Mouse (Mus musculus): ENCODE measurements around the gene Frk. TPM values are rescaled to one million over a fixed set of nuclear protein-coding genes. Genes with fewer than 3 reads are reported as not detected.
A peak's percentile ranks its signal among the peaks of the same experiment; 100 is the strongest.
"Not testable (repeated sequence)": the region's sequence is repeated elsewhere in the genome, so short reads cannot be mapped to it uniquely, and the experiment has no call there.

Gene Frk
- total RNA-seq, 1 experiment, result 1.7 TPM

GRCm38 (mm10) chr10:34617216-34617615 lies 134.0 kb downstream of the Frk start:
- H3K36me3 ChIP-seq (ENCODE audit: control insufficient read depth, insufficient read depth, low read length, poor library complexity, severe bottlenecking), result no peaks in the 10 kb centered on the region
- no peak overlapping the region for H3K27ac ChIP-seq (ENCODE audit: insufficient read depth, low read depth, low read length, poor library complexity, severe bottlenecking)
- no peak overlapping the region for H3K4me3 ChIP-seq (ENCODE audit: insufficient read depth in 1 of 2, low read depth in 1 of 2, low read length in 2 of 2, poor library complexity in 1 of 2, severe bottlenecking in 1 of 2)
- TF ChIP-seq ZNF384 (IDR thresholded peaks at IDR 0.05; ENCODE audit: low read depth, low read length) (no peak), ZC3H11A (IDR thresholded peaks at IDR 0.05; ENCODE audit: borderline replicate concordance, low read depth, low read length) (no peak), HCFC1 (IDR thresholded peaks at IDR 0.05; ENCODE audit: borderline replicate concordance, insufficient read depth, low read length) (no peak), MAFK (IDR thresholded peaks at IDR 0.05; ENCODE audit: insufficient read depth, low read depth, low read length) (no peak), CHD2 (IDR thresholded peaks at IDR 0.05; ENCODE audit: low read depth, low read length) (no peak)
- H3K4me1 ChIP-seq (ENCODE audit: control insufficient read depth in 2 of 2, insufficient read depth in 2 of 2, low read length in 2 of 2, poor library complexity in 1 of 2), result no peaks in the 10 kb centered on the region
- H3K9me3 ChIP-seq (ENCODE audit: control insufficient read depth, insufficient read depth, low read depth, low read length), result no peaks in the 10 kb centered on the region
- in situ Hi-C loops (cut with MboI; ENCODE audit: low sequenced_read_pairs in 2 of 2, unreplicated experiment in 2 of 2), result no loop called here
- no peak for DNase-seq (ENCODE audit: low read depth, low spot score)
- H3K9ac ChIP-seq (ENCODE audit: insufficient read depth, low read depth, low read length, poor library complexity, severe bottlenecking), result no peak overlapping the region

- DNase-seq (ENCODE audit: low read depth, low spot score), result no peak
- in situ Hi-C loops (cut with MboI; ENCODE audit: low sequenced_read_pairs in 2 of 2, unreplicated experiment in 2 of 2), result no loop called here
- Histone ChIP-seq H3K9ac (ENCODE audit: insufficient read depth, low read depth, low read length, poor library complexity, severe bottlenecking) (no peak overlapping the region), H3K4me3 (ENCODE audit: insufficient read depth in 1 of 2, low read depth in 1 of 2, low read length in 2 of 2, poor library complexity in 1 of 2, severe bottlenecking in 1 of 2) (no peak overlapping the region), H3K9me3 (ENCODE audit: control insufficient read depth, insufficient read depth, low read depth, low read length) (no peaks in the 10 kb centered on the region), H3K4me1 (ENCODE audit: control insufficient read depth in 2 of 2, insufficient read depth in 2 of 2, low read length in 2 of 2, poor library complexity in 1 of 2) (no peaks in the 10 kb centered on the region), H3K36me3 (ENCODE audit: control insufficient read depth, insufficient read depth, low read length, poor library complexity, severe bottlenecking) (no peaks in the 10 kb centered on the region), H3K27ac (ENCODE audit: insufficient read depth, low read depth, low read length, poor library complexity, severe bottlenecking) (no peak overlapping the region)
- TF ChIP-seq ZNF384 (IDR thresholded peaks at IDR 0.05; ENCODE audit: low read depth, low read length) (no peak), ZC3H11A (IDR thresholded peaks at IDR 0.05; ENCODE audit: borderline replicate concordance, low read depth, low read length) (no peak), HCFC1 (IDR thresholded peaks at IDR 0.05; ENCODE audit: borderline replicate concordance, insufficient read depth, low read length) (no peak), MAFK (IDR thresholded peaks at IDR 0.05; ENCODE audit: insufficient read depth, low read depth, low read length) (peak; percentile 75), CHD2 (IDR thresholded peaks at IDR 0.05; ENCODE audit: low read depth, low read length) (no peak)
Measured at GRCm38 (mm10) chr10:34618490-34618889, 135.3 kb downstream of the Frk start.

GRCm38 (mm10) chr10:34620540-34620939 lies 137.3 kb downstream of the Frk start:
- DNase-seq (ENCODE audit: low read depth, low spot score); H3K4me1 ChIP-seq (ENCODE audit: control insufficient read depth in 2 of 2, insufficient read depth in 2 of 2, low read length in 2 of 2, poor library complexity in 1 of 2); H3K9ac ChIP-seq (ENCODE audit: insufficient read depth, low read depth, low read length, poor library complexity, severe bottlenecking); H3K9me3 ChIP-seq (ENCODE audit: control insufficient read depth, insufficient read depth, low read depth, low read length); H3K27ac ChIP-seq (ENCODE audit: insufficient read depth, low read depth, low read length, poor library complexity, severe bottlenecking); H3K36me3 ChIP-seq (ENCODE audit: control insufficient read depth, insufficient read depth, low read length, poor library complexity, severe bottlenecking); H3K4me3 ChIP-seq (ENCODE audit: insufficient read depth in 1 of 2, low read depth in 1 of 2, low read length in 2 of 2, poor library complexity in 1 of 2, severe bottlenecking in 1 of 2); in situ Hi-C loops (cut with MboI; ENCODE audit: low sequenced_read_pairs in 2 of 2, unreplicated experiment in 2 of 2): not testable (repeated sequence)

GRCm38 (mm10) chr10:34638245-34638644 lies 155.0 kb downstream of the Frk start:
- no peaks in the 10 kb centered on the region for H3K36me3 ChIP-seq (ENCODE audit: control insufficient read depth, insufficient read depth, low read length, poor library complexity, severe bottlenecking)
- peak; percentile 85 for TF ChIP-seq ZC3H11A (IDR thresholded peaks at IDR 0.05; ENCODE audit: borderline replicate concordance, low read depth, low read length)
- no peak for TF ChIP-seq MAFK (IDR thresholded peaks at IDR 0.05; ENCODE audit: insufficient read depth, low read depth, low read length)
- no peak overlapping the region for H3K27ac ChIP-seq (ENCODE audit: insufficient read depth, low read depth, low read length, poor library complexity, severe bottlenecking)
- no peak overlapping the region for H3K4me3 ChIP-seq (ENCODE audit: insufficient read depth in 1 of 2, low read depth in 1 of 2, low read length in 2 of 2, poor library complexity in 1 of 2, severe bottlenecking in 1 of 2)
- no peak overlapping the region for H3K9ac ChIP-seq (ENCODE audit: insufficient read depth, low read depth, low read length, poor library complexity, severe bottlenecking)
- DNase-seq (ENCODE audit: low read depth, low spot score), result no peak
- H3K9me3 ChIP-seq (ENCODE audit: control insufficient read depth, insufficient read depth, low read depth, low read length), result no peaks in the 10 kb centered on the region
- in situ Hi-C loops (cut with MboI; ENCODE audit: low sequenced_read_pairs in 2 of 2, unreplicated experiment in 2 of 2), result no loop called here
- H3K4me1 ChIP-seq (ENCODE audit: control insufficient read depth in 2 of 2, insufficient read depth in 2 of 2, low read length in 2 of 2, poor library complexity in 1 of 2), result no peaks in the 10 kb centered on the region

Other genes starting within 250 kb of the Frk start
- 14.0 and 20.9 TPM in 2 replicates for gene Tspyl1, start 201.2 kb upstream of the Frk start, total RNA-seq (2012; rRNA removed)
- 4.3 and 4.8 TPM in 2 replicates for gene Tspyl4, start 186.0 kb upstream of the Frk start, total RNA-seq (2012; rRNA removed)
- 0.09 and 0.21 TPM in 2 replicates for gene Col10a1, start 93.4 kb upstream of the Frk start, total RNA-seq (2012; rRNA removed)
- 7.6 and 8.3 TPM in 2 replicates for gene Nt5dc1, start 64.8 kb upstream of the Frk start, total RNA-seq (2012; rRNA removed)